Mouse (Mus musculus) C2C12 (cell line): Measurements from ENCODE around the gene Arhgef6.

Experiments used
- CEBPB ChIP-seq: IDR thresholded peaks from one replicate; pipeline ENCODE4 v1.6.1; 2011; ENCODE audit warnings: low read depth, mild to moderate bottlenecking, control low read depth, moderate library complexity
- CTCF ChIP-seq: IDR thresholded peaks from one replicate; pipeline ENCODE4 v1.5.1; 2011; ENCODE audit not compliant: control insufficient read depth, insufficient read depth, insufficient read length
- MAX ChIP-seq: IDR thresholded peaks from one replicate; pipeline ENCODE4 v1.6.1; 2011; ENCODE audit warnings: mild to moderate bottlenecking, control low read depth
- USF1 ChIP-seq: IDR thresholded peaks from one replicate; pipeline ENCODE4 v1.6.1; 2011; ENCODE audit warnings: low read depth, mild to moderate bottlenecking, control low read depth, moderate library complexity

DNA sequence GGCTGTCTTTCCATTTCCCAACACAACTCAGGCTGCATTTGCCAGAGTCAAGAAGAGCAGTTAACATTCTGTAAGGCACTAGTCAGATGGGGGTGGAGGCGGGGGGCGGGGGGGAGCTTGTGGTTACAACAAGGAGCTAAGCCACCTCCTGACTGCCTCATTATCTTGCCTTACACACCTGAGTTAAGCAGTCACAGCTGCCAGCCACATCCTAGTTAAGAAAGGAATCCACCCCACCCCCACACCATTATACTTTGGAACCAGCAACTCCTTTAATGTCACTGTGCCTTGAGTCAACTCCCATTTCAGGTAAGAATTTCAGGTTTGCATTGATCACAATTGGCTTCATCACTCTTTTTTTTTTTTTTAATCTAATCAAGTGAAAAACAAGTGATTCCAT lies 28.5 kb downstream of the Arhgef6 start:
- no peak for TF ChIP-seq CTCF
- no peak for TF ChIP-seq CEBPB
- TF ChIP-seq MAX = no peak
- no peak for TF ChIP-seq USF1
